16 mouse cellular contexts compared by ENCODE assay signal in the genomic region with DNA sequence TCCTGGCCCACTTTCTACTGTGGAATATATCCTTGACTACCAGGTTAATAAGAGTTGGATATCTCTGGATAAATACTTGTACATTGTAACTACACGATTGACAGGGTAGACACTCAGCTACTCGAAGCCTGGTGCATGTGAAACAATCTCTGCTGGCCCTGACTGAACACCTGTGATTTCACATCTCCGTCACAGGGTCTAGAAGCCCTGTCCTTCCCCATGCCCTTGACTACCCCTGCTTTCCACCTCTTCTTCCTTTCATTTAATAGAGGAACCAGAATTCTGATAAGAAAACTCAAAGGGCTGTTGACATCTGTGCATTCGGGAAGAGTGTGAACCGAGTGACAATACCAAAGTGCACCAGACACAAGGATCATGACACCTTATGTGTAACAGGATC.
"Had no signal": no experiment of that assay in that cellular context is flagged by ENCODE, and none has a peak within 500 bp of the region (broad histone marks: within the 10 kb centered on the region; RNA-seq: fewer than 3 reads in every experiment).

No protein-coding gene starts in this region.

- H3K4me1 ChIP-seq: stomach, embryonic 15.5 days had no signal

- H3K9me3 ChIP-seq: neural tube, embryonic 13.5 days; neural tube, embryonic 15.5 days; stomach, embryonic 15.5 days had no signal

- H3K27me3 ChIP-seq: neural tube, embryonic 13.5 days; neural tube, embryonic 15.5 days; stomach, embryonic 15.5 days had no signal

- H3K27ac ChIP-seq: neural tube, embryonic 13.5 days; neural tube, embryonic 15.5 days; stomach, embryonic 15.5 days; stomach, postnatal 0 days had no signal

- H3K4me3 ChIP-seq: neural tube, embryonic 13.5 days; neural tube, embryonic 15.5 days; stomach, embryonic 15.5 days had no signal

- H3K9ac ChIP-seq: neural tube, embryonic 13.5 days; neural tube, embryonic 15.5 days; stomach, embryonic 15.5 days had no signal

- H3K4me2 ChIP-seq: neural tube, embryonic 13.5 days; neural tube, embryonic 15.5 days; stomach, embryonic 15.5 days had no signal

- DNase-seq: retina, postnatal 1 day; right cerebral cortex, adult 18-20 months; right cerebral cortex, postnatal 14 days; right cerebral cortex, postnatal 25 days; right cerebral cortex, postnatal 4 days; spleen, adult 18-20 months; thymus, adult 18-20 months; thymus, adult 2 months; thymus, postnatal 14 days; thymus, postnatal 25 days; thymus, postnatal 36 days; thymus, postnatal 4 days had no signal

- H3K36me3 ChIP-seq: neural tube, embryonic 13.5 days; neural tube, embryonic 15.5 days; stomach, embryonic 15.5 days had no signal
